In genomic region chrX:139480022-139480894, GRCm38 (mm10) we compare ENCODE assay signal across 7 mouse cellular contexts. TPM values are rescaled to one million over a fixed set of nuclear protein-coding genes. Genes with fewer than 3 reads are reported as not detected.
DNase-seq lines count a peak whose midpoint lies in the region; ATAC-seq and TF ChIP-seq lines count a peak whose summit lies in the region.

Gene D330045A20Rik (plus strand): TSS chrX:139480367.

- peak; percentile 88 for ATAC-seq in midbrain, embryonic 12.5 days (ENCODE audit: low FRiP score, low read depth)

- no peak within 1 kb of the TSS for H3K27ac ChIP-seq in limb, embryonic 10.5 days
- no peak within 1 kb of the TSS for H3K27ac ChIP-seq in midbrain, embryonic 12.5 days (replicated peaks)
- H3K27ac ChIP-seq in testis, adult 2 months (ENCODE audit: control insufficient read depth, insufficient read depth, low read depth, low read length) = no peak within 1 kb of the TSS; the same call in 1 of the 2 replicates

- peak; percentile 2 for DNase-seq in right cerebral cortex, adult 18-20 months
- no peak for DNase-seq in right cerebral cortex, postnatal 25 days
- DNase-seq in embryo, embryonic 11.5 days (ENCODE audit: low read depth, low spot score) = peak; percentile 22
- peak; percentile 2 to 12 for DNase-seq in heart, postnatal 14 days
- DNase-seq in limb, embryonic 10.5 days (ENCODE audit: low spot score) = peak; percentile 36

- H3K9ac ChIP-seq in midbrain, embryonic 12.5 days (replicated peaks) = no peak within 1 kb of the TSS

- H3K27me3 ChIP-seq in limb, embryonic 10.5 days (ENCODE audit: low read depth, poor library complexity, severe bottlenecking) = peaks cover 62% of the 10 kb centered on the region
- peaks cover 26% of the 10 kb centered on the region for H3K27me3 ChIP-seq in midbrain, embryonic 12.5 days
- no peaks in the 10 kb centered on the region for H3K27me3 ChIP-seq in testis, adult 2 months (ENCODE audit: control insufficient read depth, insufficient read depth, low read length)

- H3K4me2 ChIP-seq in midbrain, embryonic 12.5 days (replicated peaks) = peak within 1 kb of the TSS; percentile 49

- no peaks in the 10 kb centered on the region for H3K9me3 ChIP-seq in limb, embryonic 10.5 days (replicated peaks)
- H3K9me3 ChIP-seq in midbrain, embryonic 12.5 days = no peaks in the 10 kb centered on the region

- peak within 1 kb of the TSS; percentile 44 for H3K4me3 ChIP-seq in limb, embryonic 10.5 days
- H3K4me3 ChIP-seq in midbrain, embryonic 12.5 days = peak within 1 kb of the TSS; percentile 37
- peak within 1 kb of the TSS; percentile 33 for H3K4me3 ChIP-seq in testis, adult 2 months (ENCODE audit: control insufficient read depth, low read depth, low read length)

- no peaks in the 10 kb centered on the region for H3K4me1 ChIP-seq in limb, embryonic 10.5 days
- H3K4me1 ChIP-seq in midbrain, embryonic 12.5 days = no peaks in the 10 kb centered on the region
- 0 out of 2 replicates have a peak, but pooled peaks cover 2% of the 10 kb centered on the region for H3K4me1 ChIP-seq in testis, adult 2 months (ENCODE audit: control insufficient read depth, insufficient read depth, low read length)

- no peaks in the 10 kb centered on the region for H3K36me3 ChIP-seq in limb, embryonic 10.5 days
- H3K36me3 ChIP-seq in midbrain, embryonic 12.5 days = no peaks in the 10 kb centered on the region
- H3K36me3 ChIP-seq in testis, adult 2 months (ENCODE audit: control insufficient read depth, insufficient read depth, low read length) = no peaks in the 10 kb centered on the region

- TF ChIP-seq CTCF in testis, adult 2 months (IDR thresholded peaks at IDR 0.05; ENCODE audit: control insufficient read depth, insufficient read depth, insufficient replicate concordance, low read depth, low read length) = no peak

- intact Hi-C loops in heart, postnatal 14 days (cut with DNase I) = no loop called here

- no peak for TF ChIP-seq POLR2A in testis, adult 2 months (IDR thresholded peaks at IDR 0.05; ENCODE audit: control insufficient read depth, low read depth, low read length)

- 17% methylated on average over 26 of the region's 28 CpGs for WGBS in limb, embryonic 10.5 days
- 28% methylated on average over 27 of the region's 28 CpGs for WGBS in midbrain, embryonic 12.5 days

RNA-seq across cellular contexts. Expression of gene D330045A20Rik, which starts in this region (rescaled TPM):
- under 1 TPM; 0.12 to 0.24 TPM for total RNA-seq in heart, postnatal 14 days (2021)
- 1.3 and 1.4 TPM in 2 replicates for polyA plus RNA-seq in limb, embryonic 10.5 days (2016; fragmentation: Nextera tagmentation; extraction: Ambion mirVana)
- polyA plus RNA-seq in midbrain, embryonic 12.5 days (2016; fragmentation: Nextera tagmentation; extraction: Ambion mirVana) = 3.1 and 3.7 TPM in 2 replicates
- 0.25 and 0.26 TPM in 2 replicates for polyA plus RNA-seq in testis, adult 2 months (2012; rRNA removed)

Comparison
In these comparisons a context has a peak if more than half of its experiments do, and no peak if none do; other contexts are left out.
1. Peak in DNase-seq in heart, postnatal 14 days; RNA of the gene not detected or under 1 TPM.